Mouse (Mus musculus): Measurements from ENCODE around the gene Casc3. TPM values are rescaled to one million over a fixed set of nuclear protein-coding genes. Genes with fewer than 3 reads are reported as not detected.
A peak's percentile ranks its signal among the peaks of the same experiment; 100 is the strongest.

The Casc3 gene
- polyA plus RNA-seq (2012; rRNA removed) = 11.7 and 22.0 TPM in 2 replicates

DNA sequence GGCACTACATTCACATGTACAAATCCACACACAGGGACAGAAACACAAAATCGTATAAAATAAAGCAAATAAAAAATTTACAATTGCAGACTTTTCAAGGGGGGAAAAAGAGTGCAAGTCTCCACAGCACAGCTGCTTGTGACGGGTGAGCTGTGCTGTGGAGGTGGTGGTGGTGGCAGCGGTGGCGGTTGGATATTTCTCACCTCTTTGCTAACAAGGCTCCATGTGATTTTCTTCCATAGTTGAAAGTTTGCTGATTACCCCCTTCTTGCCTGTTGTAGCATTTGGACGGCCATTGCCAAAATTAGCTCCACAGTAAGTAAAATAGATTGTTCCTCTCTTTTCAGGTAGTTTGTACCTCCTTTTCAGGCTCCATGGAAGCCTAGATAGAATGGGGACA lies at the start of gene Casc3:
Gene Casc3 (plus strand): TSS at position 301 of the 400 bp plus-strand sequence.
- 94% methylated on average over 5 of the region's 5 CpGs for WGBS
- Histone ChIP-seq H3K36me3 (ENCODE audit: control insufficient read depth, insufficient read depth, low read length) (peaks cover 59% of the 10 kb centered on the region), H3K27ac (ENCODE audit: insufficient read depth, low read depth, low read length) (no peak within 1 kb of the TSS), H3K4me3 (ENCODE audit: low read depth, low read length) (no peak within 1 kb of the TSS), H3K4me1 (ENCODE audit: control insufficient read depth, insufficient read depth, insufficient read length, low read length) (no peaks in the 10 kb centered on the region), H3K27me3 (ENCODE audit: control insufficient read depth, insufficient read depth, low read length) (no peaks in the 10 kb centered on the region)
- TF ChIP-seq POLR2A (IDR thresholded peaks at IDR 0.05; ENCODE audit: low read depth, low read length) = no peak
- TF ChIP-seq CTCF (IDR thresholded peaks at IDR 0.05; ENCODE audit: extremely low read depth, insufficient read length, insufficient replicate concordance, low read depth, low read length) = no peak

DNA sequence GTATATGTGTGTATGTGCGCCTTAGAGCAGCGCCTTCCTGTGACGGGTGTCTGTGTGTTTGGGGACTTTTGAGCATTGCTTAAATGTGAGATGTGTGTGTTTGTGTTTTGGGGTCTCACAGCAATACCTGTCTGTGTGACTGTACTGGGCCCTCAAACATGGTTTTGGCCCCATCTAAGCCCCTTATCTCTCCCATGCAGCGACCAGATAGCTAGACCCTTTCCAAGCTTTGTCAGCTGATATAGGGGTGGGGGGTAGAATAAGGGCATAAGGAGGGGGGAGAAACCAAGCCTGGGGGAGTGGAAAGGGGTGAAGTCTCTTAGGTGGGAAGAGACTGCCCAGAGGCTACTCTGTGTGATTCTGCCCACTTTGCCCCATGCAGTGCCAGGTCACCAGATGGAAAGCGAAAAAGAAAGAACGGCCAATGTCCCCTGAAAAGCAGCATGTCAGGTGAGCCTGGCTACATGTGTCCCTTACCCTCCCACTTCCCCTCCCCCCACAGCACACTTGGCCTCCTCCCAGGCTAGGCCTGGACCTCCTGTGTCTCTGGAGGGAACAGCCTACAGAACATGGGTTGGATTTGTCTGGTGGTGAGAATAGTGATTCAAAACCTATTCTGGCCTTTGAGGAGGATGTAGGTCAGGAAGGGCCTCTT lies 48.9 kb upstream of the Casc3 start:
- Histone ChIP-seq H3K4me3 (ENCODE audit: low read depth, low read length) (no peak overlapping the region), H3K27ac (ENCODE audit: insufficient read depth, low read depth, low read length) (no peak overlapping the region), H3K4me1 (ENCODE audit: control insufficient read depth, insufficient read depth, insufficient read length, low read length) (peaks cover 32% of the 10 kb centered on the region), H3K27me3 (ENCODE audit: control insufficient read depth, insufficient read depth, low read length) (no peaks in the 10 kb centered on the region), H3K36me3 (ENCODE audit: control insufficient read depth, insufficient read depth, low read length) (peaks cover 25% of the 10 kb centered on the region)
- TF ChIP-seq POLR2A (IDR thresholded peaks at IDR 0.05; ENCODE audit: low read depth, low read length) (no peak), CTCF (IDR thresholded peaks at IDR 0.05; ENCODE audit: extremely low read depth, insufficient read length, insufficient replicate concordance, low read depth, low read length) (no peak)
- 94% methylated on average over 6 of the region's 6 CpGs for WGBS

DNA sequence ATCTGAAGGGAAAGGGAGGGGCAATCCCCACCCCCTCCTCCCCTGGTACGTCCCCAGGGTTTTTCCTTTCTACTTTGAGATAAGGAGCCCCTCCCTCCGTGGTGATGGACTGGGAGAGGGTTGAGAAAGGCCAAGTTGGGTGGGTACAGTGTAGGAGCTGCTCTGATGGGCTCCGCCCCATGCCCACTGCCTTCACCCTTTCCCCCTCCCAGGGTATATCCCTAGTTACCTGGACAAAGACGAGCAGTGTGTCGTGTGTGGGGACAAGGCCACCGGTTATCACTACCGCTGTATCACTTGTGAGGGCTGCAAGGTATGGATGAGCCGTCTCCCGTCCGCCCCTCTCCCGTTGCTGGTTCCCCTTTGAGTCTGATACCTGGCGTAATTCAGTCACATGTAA lies 48.0 kb upstream of the Casc3 start:
- Histone ChIP-seq H3K27me3 (ENCODE audit: control insufficient read depth, insufficient read depth, low read length) (no peaks in the 10 kb centered on the region), H3K4me3 (ENCODE audit: low read depth, low read length) (no peak overlapping the region), H3K27ac (ENCODE audit: insufficient read depth, low read depth, low read length) (no peak overlapping the region), H3K36me3 (ENCODE audit: control insufficient read depth, insufficient read depth, low read length) (peaks cover 31% of the 10 kb centered on the region), H3K4me1 (ENCODE audit: control insufficient read depth, insufficient read depth, insufficient read length, low read length) (peaks cover 27% of the 10 kb centered on the region)
- TF ChIP-seq POLR2A (IDR thresholded peaks at IDR 0.05; ENCODE audit: low read depth, low read length) (no peak), CTCF (IDR thresholded peaks at IDR 0.05; ENCODE audit: extremely low read depth, insufficient read length, insufficient replicate concordance, low read depth, low read length) (no peak)
- 82% methylated on average over 12 of the region's 12 CpGs for WGBS

- Histone ChIP-seq H3K36me3 (ENCODE audit: control insufficient read depth, insufficient read depth, low read length) (peaks cover 49% of the 10 kb centered on the region), H3K27ac (ENCODE audit: insufficient read depth, low read depth, low read length) (no peak overlapping the region), H3K27me3 (ENCODE audit: control insufficient read depth, insufficient read depth, low read length) (no peaks in the 10 kb centered on the region), H3K4me1 (ENCODE audit: control insufficient read depth, insufficient read depth, insufficient read length, low read length) (peaks cover 10% of the 10 kb centered on the region), H3K4me3 (ENCODE audit: low read depth, low read length) (no peak overlapping the region)
- WGBS = 76% methylated on average over 4 of the region's 4 CpGs
- TF ChIP-seq CTCF (IDR thresholded peaks at IDR 0.05; ENCODE audit: extremely low read depth, insufficient read length, insufficient replicate concordance, low read depth, low read length) (no peak), POLR2A (IDR thresholded peaks at IDR 0.05; ENCODE audit: low read depth, low read length) (no peak)
Observed at GRCm38 (mm10) chr11:98761939-98762338, 42.8 kb upstream of the Casc3 start.

DNA sequence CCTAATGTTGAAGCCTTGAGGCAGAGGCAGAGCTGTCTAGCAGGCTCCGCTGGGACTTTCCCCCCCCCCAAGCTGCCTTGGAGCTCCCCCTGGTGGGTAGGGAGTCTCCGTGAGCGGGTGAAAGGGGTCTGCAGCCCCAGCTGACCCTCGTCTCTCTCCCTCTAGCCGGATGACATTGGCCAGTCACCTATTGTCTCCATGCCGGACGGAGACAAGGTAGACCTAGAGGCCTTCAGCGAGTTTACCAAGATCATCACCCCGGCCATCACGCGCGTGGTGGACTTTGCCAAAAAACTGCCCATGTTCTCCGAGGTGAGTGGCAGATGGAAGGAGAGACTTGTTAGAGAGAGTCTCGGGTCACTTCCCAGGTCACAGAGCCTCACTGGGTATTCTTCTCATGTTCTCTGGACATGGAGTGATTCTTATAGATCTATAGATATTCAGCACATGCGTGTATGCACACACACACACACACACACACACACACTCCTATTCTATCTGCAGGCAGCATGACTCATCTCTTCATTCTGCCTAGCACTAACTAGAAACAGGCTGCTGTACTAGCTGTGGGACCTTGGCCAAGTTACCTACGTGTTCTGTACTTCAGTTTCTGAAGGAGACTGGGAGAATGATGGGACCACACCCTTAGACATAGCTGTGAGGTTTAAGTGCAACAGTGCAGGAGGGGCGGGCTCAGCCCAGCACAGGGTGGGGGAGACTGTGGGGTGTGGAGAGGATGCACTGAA lies 41.8 kb upstream of the Casc3 start:
- Histone ChIP-seq H3K4me3 (ENCODE audit: low read depth, low read length) (no peak overlapping the region), H3K4me1 (ENCODE audit: control insufficient read depth, insufficient read depth, insufficient read length, low read length) (peaks cover 10% of the 10 kb centered on the region), H3K27me3 (ENCODE audit: control insufficient read depth, insufficient read depth, low read length) (no peaks in the 10 kb centered on the region), H3K36me3 (ENCODE audit: control insufficient read depth, insufficient read depth, low read length) (peaks cover 50% of the 10 kb centered on the region), H3K27ac (ENCODE audit: insufficient read depth, low read depth, low read length) (peak overlapping the region; percentile 58)
- TF ChIP-seq POLR2A (IDR thresholded peaks at IDR 0.05; ENCODE audit: low read depth, low read length) (no peak), CTCF (IDR thresholded peaks at IDR 0.05; ENCODE audit: extremely low read depth, insufficient read length, insufficient replicate concordance, low read depth, low read length) (peak; percentile 35; the same call in 1 of the 2 replicates)
- WGBS = 70% methylated on average over 17 of the region's 17 CpGs

GRCm38 (mm10) chr11:98763502-98763861 lies 41.2 kb upstream of the Casc3 start:
- Histone ChIP-seq H3K27me3 (ENCODE audit: control insufficient read depth, insufficient read depth, low read length) (no peaks in the 10 kb centered on the region), H3K27ac (ENCODE audit: insufficient read depth, low read depth, low read length) (peak overlapping the region; percentile 58), H3K4me1 (ENCODE audit: control insufficient read depth, insufficient read depth, insufficient read length, low read length) (peaks cover 10% of the 10 kb centered on the region), H3K36me3 (ENCODE audit: control insufficient read depth, insufficient read depth, low read length) (peaks cover 54% of the 10 kb centered on the region), H3K4me3 (ENCODE audit: low read depth, low read length) (no peak overlapping the region)
- WGBS = 79% methylated on average over 8 of the region's 8 CpGs
- TF ChIP-seq CTCF (IDR thresholded peaks at IDR 0.05; ENCODE audit: extremely low read depth, insufficient read length, insufficient replicate concordance, low read depth, low read length) (no peak), POLR2A (IDR thresholded peaks at IDR 0.05; ENCODE audit: low read depth, low read length) (no peak)

GRCm38 (mm10) chr11:98764091-98764490 lies 40.6 kb upstream of the Casc3 start:
- H3K4me1 ChIP-seq (ENCODE audit: control insufficient read depth, insufficient read depth, insufficient read length, low read length) = peaks cover 10% of the 10 kb centered on the region
- no peak overlapping the region for H3K4me3 ChIP-seq (ENCODE audit: low read depth, low read length)
- H3K27me3 ChIP-seq (ENCODE audit: control insufficient read depth, insufficient read depth, low read length) = no peaks in the 10 kb centered on the region
- no peak overlapping the region for H3K27ac ChIP-seq (ENCODE audit: insufficient read depth, low read depth, low read length)
- 90% methylated on average over 18 of the region's 18 CpGs for WGBS
- H3K36me3 ChIP-seq (ENCODE audit: control insufficient read depth, insufficient read depth, low read length) = peaks cover 60% of the 10 kb centered on the region
- no peak for TF ChIP-seq CTCF (IDR thresholded peaks at IDR 0.05; ENCODE audit: extremely low read depth, insufficient read length, insufficient replicate concordance, low read depth, low read length)
- TF ChIP-seq POLR2A (IDR thresholded peaks at IDR 0.05; ENCODE audit: low read depth, low read length) = no peak

Data from small intestine, adult 2 months (tissue).